Comparison of ENCODE assay signal across 10 mouse cellular contexts in the genomic region with DNA sequence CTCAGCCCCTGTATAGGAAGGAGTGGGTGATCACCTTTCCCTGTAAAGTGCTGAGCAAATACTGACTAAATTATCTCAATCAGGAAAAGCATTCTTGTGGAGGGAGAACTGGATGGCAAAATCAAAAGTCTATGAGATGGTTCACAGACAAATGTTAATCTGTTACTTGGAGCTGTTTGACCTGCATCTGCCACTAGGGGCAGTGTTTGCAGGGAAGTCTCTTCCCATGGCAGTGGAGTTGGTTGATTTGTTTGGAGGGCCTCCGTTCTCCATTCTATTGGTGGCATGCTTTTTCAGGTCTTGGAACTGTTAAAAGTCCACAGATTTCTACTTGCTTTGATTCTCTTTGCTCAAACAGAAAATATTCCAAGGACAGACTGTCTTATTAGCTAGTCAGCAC.
DNase-seq lines count a peak whose midpoint lies in the region; ATAC-seq and TF ChIP-seq lines count a peak whose summit lies in the region.
"Had no signal": no experiment of that assay in that cellular context is flagged by ENCODE, and none has a peak within 500 bp of the region (broad histone marks: within the 10 kb centered on the region; RNA-seq: fewer than 3 reads in every experiment).

No protein-coding gene starts in this region.

- H3K9ac ChIP-seq in hindbrain, embryonic 11.5 days (ENCODE audit: low read depth, low read length): no peak overlapping the region
- H3K9ac ChIP-seq in hindbrain, embryonic 16.5 days (ENCODE audit: low read depth, low read length): no peak overlapping the region
- no peak overlapping the region for H3K9ac ChIP-seq in liver, embryonic 14.5 days (replicated peaks)

- H3K4me1 ChIP-seq in hindbrain, embryonic 11.5 days (replicated peaks; ENCODE audit: control insufficient read depth, insufficient read depth, low read length): no peaks in the 10 kb centered on the region
- H3K4me1 ChIP-seq in hindbrain, embryonic 16.5 days (ENCODE audit: control insufficient read depth, insufficient read depth, low read depth, low read length): no peaks in the 10 kb centered on the region
- no peaks in the 10 kb centered on the region for H3K4me1 ChIP-seq in liver, embryonic 14.5 days (replicated peaks; ENCODE audit: control insufficient read depth in 2 of 2, insufficient read depth in 2 of 2, low read length in 1 of 2)

- DNase-seq in hindbrain, embryonic 11.5 days (ENCODE audit: low spot score): peak; percentile 44
- DNase-seq in lung, postnatal 36 days: peak; percentile 2
- no peak for DNase-seq in lung, postnatal 25 days (ENCODE audit: low spot score)
- DNase-seq in R1 (ENCODE audit: low read depth, low spot score): peak; percentile 39
- no peak for DNase-seq in liver, embryonic 14.5 days (ENCODE audit: low read depth in 3 of 3, low spot score in 3 of 3)
- DNase-seq in heart, adult 9 months (ENCODE audit: low spot score in 2 of 2): no peak
- DNase-seq: cerebellum, postnatal 36 days; thymus, adult 18-20 months had no signal

- H3K36me3 ChIP-seq in hindbrain, embryonic 11.5 days (ENCODE audit: control insufficient read depth, insufficient read depth, low read length): no peaks in the 10 kb centered on the region
- peaks cover 2% of the 10 kb centered on the region; the same call in 1 of the 2 replicates for H3K36me3 ChIP-seq in hindbrain, embryonic 16.5 days (ENCODE audit: control insufficient read depth, insufficient read depth, low read length)
- no peaks in the 10 kb centered on the region for H3K36me3 ChIP-seq in liver, embryonic 14.5 days (replicated peaks; ENCODE audit: control insufficient read depth, insufficient read depth, low read depth)

- no peak overlapping the region for H3K4me2 ChIP-seq in hindbrain, embryonic 11.5 days (replicated peaks; ENCODE audit: low read depth, low read length)
- no peak overlapping the region for H3K4me2 ChIP-seq in hindbrain, embryonic 16.5 days (ENCODE audit: low read length)
- H3K4me2 ChIP-seq in liver, embryonic 14.5 days (ENCODE audit: low read depth): no peak overlapping the region

- no peak for ATAC-seq in hindbrain, embryonic 11.5 days (ENCODE audit: low FRiP score)
- no peak for ATAC-seq in hindbrain, embryonic 16.5 days
- no peak for ATAC-seq in liver, embryonic 14.5 days (ENCODE audit: insufficient read depth)
- ATAC-seq in monocyte, adult 5-6 weeks (replicated peaks; ENCODE audit: insufficient number of reproducible peaks, low FRiP score, low TSS enrichment, poor library complexity, severe bottlenecking): no peak

- H3K9me3 ChIP-seq in hindbrain, embryonic 11.5 days (ENCODE audit: control insufficient read depth, low read length): no peaks in the 10 kb centered on the region
- H3K9me3 ChIP-seq in hindbrain, embryonic 16.5 days (ENCODE audit: control insufficient read depth, low read length): no peaks in the 10 kb centered on the region
- H3K9me3 ChIP-seq in liver, embryonic 14.5 days (ENCODE audit: control insufficient read depth, low read length): no peaks in the 10 kb centered on the region

- TF ChIP-seq CTCF in liver, embryonic 14.5 days (IDR thresholded peaks at IDR 0.05; ENCODE audit: low read depth): peak; percentile 55

- H3K4me3 ChIP-seq in hindbrain, embryonic 11.5 days (ENCODE audit: low read depth, low read length): no peak overlapping the region
- no peak overlapping the region for H3K4me3 ChIP-seq in hindbrain, embryonic 16.5 days (ENCODE audit: low read length)
- no peak overlapping the region for H3K4me3 ChIP-seq in liver, embryonic 14.5 days (ENCODE audit: insufficient read depth in 1 of 2, low read depth in 2 of 2, low read length in 2 of 2)

- TF ChIP-seq EP300 in liver, embryonic 14.5 days (IDR thresholded peaks at IDR 0.05; ENCODE audit: low read depth): no peak

- 93% methylated on average over 1 of the region's 1 CpGs for WGBS in hindbrain, embryonic 11.5 days
- WGBS in hindbrain, embryonic 16.5 days: 85% methylated on average over 1 of the region's 1 CpGs
- 33% methylated on average over 1 of the region's 1 CpGs for WGBS in liver, embryonic 14.5 days (ENCODE audit: insufficient replicate concordance)

- no peaks in the 10 kb centered on the region for H3K27me3 ChIP-seq in hindbrain, embryonic 11.5 days (ENCODE audit: control insufficient read depth, insufficient read depth, low read length)
- H3K27me3 ChIP-seq in hindbrain, embryonic 16.5 days (replicated peaks; ENCODE audit: control insufficient read depth, insufficient read depth, low read length): no peaks in the 10 kb centered on the region
- H3K27me3 ChIP-seq in liver, embryonic 14.5 days (ENCODE audit: control insufficient read depth, insufficient read depth, low read length): no peaks in the 10 kb centered on the region

- H3K27ac ChIP-seq in hindbrain, embryonic 11.5 days (ENCODE audit: low read depth, low read length): no peak overlapping the region
- no peak overlapping the region for H3K27ac ChIP-seq in hindbrain, embryonic 16.5 days (ENCODE audit: low read depth, low read length)
- no peak overlapping the region for H3K27ac ChIP-seq in liver, embryonic 14.5 days

Comparison
In these comparisons a context has a peak if more than half of its experiments do, and no peak if none do; other contexts are left out.
1. DNase-seq: peak in hindbrain, embryonic 11.5 days (single experiment), lung, postnatal 36 days (single experiment) and R1 (single experiment); none in lung, postnatal 25 days (single experiment), liver, embryonic 14.5 days (0 of 3) and heart, adult 9 months (0 of 2).